Mouse (Mus musculus) right cerebral cortex, adult 18-20 months (tissue): ENCODE results near the gene Pla2g3.

Experiments
- DNase-seq: peaks from one replicate; pipeline ENCODE4 v3.0.0; 2022; ENCODE audit warnings: mixed read lengths

Pla2g3 gene

DNA sequence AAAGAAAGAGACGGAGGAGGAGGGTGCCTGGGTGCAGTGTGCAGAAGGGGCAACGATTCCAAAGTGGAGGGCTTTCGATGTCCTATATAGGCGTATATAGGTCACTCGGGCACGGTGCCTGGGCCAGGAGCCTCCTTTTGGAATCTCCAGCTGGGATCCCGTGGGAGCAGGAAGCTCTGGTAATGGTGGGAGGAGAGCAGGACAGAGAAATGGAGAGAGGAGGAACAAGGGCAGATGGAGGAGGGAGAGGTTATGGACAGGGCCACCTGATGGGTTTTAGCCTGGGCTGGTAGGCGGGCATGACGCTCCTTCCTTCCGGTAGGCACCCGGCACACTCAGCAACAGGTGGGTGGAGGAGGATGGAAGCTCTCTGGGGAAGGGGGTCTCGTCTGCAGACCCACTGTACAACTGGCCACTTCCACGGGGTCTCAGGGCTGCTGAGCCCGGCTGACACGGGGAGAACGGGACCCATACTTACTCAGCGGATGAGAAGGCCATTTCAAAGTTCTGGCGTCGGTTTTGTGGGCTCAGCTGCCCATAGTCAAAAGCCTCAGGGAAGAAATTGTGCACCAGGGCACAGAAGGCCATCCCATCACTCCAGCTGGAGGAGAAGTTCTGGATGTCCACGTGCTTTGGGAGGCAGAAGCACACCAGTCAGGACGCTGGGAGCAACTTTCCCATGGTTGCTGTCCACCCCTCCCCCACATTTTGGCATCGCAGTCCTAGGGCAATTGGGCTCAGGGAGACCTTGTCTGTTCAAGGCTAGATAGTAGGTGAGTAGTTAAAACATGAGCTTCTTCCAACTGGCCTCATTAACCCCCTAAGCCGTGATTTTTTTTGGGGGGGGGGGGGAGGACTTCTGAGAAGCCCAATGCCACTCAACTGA lies 33.5 kb downstream of the Pla2g3 start:
- no peak for DNase-seq

DNA sequence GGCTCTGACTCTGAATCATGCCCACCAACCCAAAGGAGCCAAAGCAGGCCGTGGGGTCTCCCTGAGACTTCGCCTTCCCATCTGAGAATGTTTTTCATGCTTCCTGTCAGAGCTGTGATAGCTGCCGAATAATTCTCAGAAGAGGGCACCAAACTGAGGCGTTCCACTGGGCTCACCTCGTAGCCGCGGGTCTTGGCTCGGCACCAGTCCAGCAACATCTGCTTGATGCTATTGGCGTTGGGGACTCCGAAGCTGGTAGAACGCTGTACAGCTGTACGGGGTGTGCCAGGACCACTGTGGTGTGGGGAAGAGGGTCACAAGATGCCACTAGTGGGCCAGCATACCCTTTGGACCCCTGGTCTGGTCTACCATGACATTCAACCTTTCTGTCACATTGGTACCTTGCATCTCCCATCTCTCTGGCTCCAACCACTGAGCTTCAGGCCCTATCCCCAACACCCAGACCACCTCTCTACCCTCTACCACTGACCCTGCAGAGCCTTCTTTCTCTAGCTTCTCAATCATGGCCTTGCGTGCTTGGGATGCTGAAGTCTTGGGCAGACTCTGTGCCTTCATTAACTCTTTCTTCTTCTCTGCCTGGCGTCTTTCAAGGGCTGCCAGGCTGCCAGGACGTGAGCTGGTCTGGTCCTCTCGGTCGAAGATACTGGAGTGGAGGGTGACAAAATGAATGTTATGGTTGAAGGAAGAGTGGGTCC lies 34.4 kb downstream of the Pla2g3 start:
- no peak for DNase-seq

DNA sequence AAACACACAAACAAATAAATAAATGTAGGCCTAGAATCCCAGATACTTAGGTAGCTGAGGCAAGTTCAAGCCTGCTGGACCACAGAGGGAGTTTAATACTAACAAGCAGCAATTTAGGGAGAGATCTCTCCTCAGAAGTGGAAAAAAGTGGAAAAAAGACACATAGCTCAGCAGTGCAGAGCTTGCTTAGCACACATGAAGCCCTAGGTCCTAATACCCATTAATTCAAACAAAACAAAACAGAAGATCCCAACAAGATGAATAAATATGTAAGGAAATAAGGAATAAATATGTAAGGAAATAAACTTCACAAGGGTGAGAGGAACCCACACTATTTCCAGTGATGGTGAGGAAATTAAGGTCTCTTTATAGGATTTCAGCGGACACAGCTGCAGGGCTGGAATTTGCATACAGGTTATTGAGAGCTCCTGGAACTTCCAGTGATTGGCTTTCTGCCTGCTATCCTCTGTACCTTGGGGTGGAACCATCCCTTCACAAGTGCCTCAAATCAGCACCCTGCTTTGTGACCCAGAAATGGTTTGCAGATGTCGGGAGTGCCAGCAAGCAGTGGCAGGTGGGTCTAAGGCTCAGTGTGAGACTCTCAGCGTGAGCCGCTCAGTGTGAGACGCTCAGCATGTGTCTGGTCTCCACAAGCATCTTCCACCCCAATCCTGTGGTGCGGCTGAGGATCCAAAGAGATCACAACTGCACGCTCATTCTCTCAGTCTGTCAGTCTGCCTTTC lies 35.9 kb downstream of the Pla2g3 start:
- no peak for DNase-seq

- no peak for DNase-seq
These were observed 37.5 kb downstream of the Pla2g3 start for GRCm38 (mm10) chr11:3525560-3525959.

DNA sequence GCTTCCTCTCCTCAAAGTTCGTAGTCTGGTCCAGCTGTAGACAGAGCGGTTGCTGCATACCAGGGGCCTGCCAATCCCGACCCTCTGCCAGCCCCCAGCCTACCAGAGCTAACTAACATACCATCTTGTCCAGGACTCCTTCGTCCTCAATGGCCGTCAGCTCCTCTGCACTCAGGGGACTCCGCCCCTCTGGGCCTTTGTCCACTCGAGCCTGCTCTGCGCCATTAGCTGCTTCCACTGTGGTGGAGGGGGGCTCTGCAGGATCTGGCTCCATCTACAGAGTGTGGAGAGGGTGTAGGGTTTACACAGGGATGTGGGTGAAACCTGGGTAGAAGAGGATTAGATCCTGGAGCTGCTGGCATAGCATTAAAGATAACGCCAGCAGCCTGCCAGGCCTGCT lies 38.1 kb downstream of the Pla2g3 start:
- DNase-seq: no peak

DNA sequence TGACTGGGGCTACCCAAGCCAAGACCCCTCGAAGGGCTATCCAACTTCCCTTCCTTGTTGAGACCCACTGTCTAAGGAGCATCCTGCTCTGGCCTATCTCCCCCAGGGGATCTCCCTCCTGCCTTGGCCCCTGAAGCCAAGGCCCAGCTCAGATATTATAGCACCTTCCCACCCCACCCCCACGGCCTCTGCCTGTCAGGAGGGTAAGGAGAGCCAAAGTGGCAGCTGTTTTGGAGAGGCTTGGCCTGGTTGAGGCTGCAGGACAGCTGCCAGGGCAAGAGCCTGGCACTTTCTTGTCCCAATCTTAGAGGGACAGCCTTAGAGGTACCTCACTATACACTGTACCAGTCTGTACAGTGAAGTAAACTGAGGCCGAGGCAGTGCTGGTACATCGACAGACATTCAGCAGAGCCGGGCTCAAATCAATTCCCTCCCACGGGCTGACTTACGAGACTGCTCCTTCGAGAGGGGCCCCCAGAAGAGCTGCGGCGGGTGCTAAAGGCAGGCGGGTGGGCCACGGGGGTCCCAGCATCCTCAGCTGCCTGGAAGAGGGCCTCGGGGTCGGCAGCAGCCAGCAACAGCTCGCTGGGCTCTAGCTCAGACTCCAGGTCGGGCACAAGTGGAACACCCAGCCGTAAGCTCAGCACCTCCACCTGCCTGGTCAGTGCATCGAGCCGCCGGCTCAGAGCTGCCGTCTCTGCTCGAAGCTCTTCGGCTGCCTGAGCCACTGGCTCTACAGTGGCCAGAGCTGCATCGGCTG lies 39.1 kb downstream of the Pla2g3 start:
- no peak for DNase-seq

DNA sequence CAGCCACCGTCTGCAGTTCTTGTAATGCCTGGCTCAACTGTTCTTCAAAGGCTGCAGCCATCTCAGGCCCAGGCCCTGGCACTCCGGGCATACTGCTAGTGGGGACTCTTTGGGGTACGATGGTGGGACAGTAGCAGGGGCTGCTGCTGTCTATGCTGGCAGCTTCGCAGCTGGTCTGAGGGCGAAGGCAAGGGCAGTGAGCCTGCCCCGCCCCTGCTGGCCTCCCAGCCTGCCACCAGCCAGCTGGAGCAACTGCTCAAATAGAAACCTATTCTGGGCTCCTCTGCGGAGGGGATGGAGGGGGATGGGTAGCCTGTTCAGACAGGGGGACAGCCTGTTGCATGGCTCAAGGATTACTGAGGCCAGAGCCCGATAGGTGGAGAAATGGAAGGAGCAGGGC lies 39.7 kb downstream of the Pla2g3 start:
- DNase-seq: no peak

- DNase-seq: no peak
These were observed 40.1 kb downstream of the Pla2g3 start for GRCm38 (mm10) chr11:3528208-3528607.

DNA sequence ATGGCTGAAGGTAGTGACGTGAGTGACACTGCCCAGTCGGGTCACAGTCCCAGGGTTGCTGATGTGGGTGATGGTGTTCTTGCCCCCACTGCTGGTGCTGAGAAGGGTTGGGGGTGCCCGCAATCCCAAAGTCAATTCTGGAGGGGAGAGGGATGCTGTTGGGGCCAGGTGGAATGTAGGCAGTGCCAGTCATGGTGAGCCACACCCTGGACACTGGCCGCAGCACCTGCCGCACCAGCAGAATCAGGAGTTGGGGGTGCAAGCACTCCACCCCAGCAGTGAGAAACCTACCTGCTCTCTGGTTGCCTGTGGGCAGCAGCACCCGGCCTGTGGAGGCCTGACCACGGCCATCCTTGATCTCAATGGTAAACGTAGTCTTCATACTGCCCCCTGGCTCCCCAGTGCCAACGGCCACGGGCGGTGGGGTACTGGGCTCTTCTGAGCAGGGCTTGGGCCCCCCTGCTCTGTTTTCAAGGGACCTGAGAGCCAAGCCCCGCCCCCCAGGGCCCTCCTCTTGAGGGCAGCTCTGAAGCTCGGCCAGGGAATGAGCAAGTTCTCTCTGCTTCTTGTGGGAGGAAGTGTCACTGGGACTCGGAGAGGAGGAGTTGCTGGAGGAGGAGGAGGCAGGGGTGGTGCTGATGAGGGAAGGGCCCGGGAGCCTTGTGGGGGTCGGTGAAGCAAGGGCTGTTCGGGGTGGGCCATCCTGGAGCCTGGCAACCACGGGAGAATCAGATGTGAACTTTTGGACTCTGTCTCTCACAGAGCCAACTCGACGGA lies 41.6 kb downstream of the Pla2g3 start:
- DNase-seq: no peak

DNA sequence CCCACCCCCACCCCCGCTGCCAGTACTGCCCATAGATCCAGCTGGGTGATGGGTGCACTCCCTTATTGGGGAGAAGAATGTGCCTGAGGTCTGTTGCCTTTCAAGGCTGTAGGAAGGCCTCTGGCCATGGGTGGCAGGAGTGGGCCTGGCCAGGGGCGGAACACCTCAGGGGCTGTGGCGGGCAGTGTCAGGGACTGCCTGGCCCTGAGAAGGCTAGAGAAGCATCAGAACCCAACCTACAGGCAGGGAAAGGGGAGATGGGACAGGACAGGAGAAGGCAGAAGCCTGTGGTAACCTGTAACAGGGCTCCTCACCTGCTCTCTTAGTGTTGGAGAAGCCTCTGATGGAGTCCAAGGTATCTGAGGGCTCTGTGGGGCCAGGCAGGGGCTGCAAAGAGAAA lies 42.6 kb downstream of the Pla2g3 start:
- no peak for DNase-seq

- no peak for DNase-seq
These were observed 43.5 kb downstream of the Pla2g3 start for GRCm38 (mm10) chr11:3531634-3532033.

DNA sequence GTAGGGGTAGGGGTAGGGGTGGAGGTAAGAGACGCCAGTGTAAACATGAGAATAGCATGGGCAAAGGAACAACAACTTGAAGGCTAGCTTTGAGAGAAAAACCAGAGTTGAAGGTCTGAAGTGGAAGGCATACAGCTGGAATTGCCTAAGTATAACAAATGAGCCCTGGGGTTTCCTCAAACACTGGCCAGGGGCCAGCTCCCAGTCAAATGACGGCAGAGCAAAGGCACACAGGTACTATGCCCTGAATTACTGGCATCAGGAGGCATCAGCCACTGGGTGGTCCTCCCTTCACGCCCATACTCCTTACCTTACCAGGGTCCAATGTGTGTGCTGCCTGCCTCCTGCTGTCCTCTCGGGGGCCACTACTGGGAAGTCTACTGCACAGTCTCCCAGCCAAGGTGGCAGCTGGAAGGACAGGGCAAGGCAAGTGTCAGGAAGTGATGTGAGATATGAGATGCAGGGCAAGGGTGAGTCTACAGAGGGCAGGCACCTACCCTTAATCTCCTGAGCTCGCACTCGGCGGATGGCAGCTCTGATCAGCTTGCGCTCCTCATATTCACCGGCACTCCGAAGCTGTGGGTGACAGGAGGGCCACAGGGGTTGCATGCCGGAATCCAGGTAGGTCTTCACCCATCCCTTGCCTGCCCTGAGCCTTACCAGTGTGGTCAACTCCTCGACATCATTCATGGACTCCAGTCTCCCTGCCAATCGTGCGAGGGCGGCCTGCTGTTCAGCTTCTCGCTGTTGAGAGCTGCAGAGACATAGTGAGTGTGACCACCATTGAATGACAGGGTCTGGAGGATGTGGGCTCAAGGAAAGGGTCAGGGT lies 44.2 kb downstream of the Pla2g3 start:
- no peak for DNase-seq

DNA sequence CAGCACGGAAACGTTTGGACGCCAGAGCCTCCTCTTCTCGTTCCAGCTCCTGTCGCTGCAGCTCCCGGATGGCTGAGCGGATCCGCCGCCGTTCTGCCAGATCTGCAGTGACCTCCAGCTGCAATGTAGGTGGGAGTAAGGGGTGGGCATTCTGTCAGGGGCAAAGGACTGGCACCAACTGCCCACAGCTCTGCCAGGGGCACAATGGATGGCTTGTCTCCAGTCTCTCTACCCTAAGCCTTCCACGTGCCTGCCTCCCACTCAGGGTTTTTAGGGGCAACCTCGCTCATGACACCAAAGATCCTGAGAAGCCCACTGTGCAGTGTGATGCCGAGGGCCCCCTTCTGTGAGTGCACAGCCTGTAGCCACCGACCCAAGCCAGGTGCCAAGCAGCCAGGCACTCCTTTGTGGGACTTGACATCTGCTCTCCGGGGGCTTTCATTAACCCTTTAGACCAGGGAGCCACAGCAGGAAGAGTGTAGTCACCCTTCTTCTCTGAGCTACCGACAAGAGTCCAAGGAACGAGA lies 45.4 kb downstream of the Pla2g3 start:
- no peak for DNase-seq

DNA sequence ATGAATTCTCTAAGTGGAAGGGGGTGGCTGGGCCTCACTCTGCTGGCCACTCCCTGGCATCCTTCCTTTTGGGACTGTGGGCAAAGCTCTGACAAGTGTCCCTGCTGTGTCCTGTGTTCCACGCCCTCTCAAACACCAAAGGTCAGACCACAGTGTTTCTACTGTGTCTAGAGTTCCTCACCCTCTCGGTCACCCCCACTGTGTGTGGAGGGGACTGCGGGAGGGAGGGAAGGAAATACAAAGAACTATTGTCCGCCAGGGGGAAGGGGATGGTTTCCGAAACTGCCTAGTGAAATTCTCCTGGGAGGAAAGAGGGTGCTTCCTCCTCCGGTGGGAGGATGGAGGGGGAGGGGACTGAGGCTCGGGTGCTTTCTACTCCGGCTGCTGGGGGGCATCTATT lies 46.9 kb downstream of the Pla2g3 start:
- DNase-seq: peak; percentile 27

DNA sequence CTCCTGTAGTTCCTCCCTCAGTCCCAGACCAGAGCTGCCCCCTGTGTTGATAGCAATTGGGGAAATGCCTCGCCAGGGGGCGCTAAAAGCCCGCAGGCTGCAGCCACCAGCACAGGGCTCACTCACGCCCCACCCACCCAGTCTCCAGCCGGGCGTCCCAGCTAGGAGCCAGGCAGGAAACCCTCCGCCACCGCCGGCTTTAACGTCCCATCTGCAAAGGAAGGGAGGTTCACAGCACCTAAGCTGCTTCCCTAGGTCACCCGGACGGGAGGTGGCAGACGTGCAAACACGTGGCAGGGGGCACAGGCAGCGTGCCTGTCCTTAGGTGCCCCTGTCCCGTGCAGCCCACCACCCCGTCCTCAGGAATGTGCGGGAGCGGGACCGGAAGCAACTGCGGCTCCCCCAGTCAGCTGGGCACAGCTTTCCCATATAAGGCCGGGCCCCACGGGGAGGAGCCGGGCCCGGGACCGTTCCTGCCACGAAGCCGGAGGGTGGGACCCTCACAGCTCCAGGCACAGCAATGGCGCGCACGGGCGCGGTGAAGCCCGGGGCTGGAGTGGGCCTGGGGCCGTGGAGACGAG lies 47.4 kb downstream of the Pla2g3 start:
- peak; percentile 93 for DNase-seq

DNA sequence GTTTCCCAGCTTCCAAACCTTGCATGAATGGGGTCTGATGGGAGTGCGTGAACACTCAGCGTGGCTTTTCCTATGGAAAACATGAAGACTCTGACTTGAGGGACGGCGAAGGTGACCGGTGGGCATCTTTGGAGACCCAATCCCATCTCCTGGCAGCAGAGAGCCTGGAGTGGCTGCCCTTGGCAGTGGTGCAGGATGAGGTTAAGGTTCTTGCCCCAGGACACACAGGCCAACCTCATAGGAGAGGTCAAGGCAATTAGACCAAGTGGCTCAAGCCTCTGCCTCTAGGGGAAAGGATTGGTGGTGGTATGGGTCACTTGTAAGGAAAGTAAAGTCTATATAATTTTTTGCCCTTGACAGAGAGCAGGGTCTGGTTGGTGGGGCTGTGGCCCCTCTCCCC lies 48.0 kb downstream of the Pla2g3 start:
- no peak for DNase-seq

DNA sequence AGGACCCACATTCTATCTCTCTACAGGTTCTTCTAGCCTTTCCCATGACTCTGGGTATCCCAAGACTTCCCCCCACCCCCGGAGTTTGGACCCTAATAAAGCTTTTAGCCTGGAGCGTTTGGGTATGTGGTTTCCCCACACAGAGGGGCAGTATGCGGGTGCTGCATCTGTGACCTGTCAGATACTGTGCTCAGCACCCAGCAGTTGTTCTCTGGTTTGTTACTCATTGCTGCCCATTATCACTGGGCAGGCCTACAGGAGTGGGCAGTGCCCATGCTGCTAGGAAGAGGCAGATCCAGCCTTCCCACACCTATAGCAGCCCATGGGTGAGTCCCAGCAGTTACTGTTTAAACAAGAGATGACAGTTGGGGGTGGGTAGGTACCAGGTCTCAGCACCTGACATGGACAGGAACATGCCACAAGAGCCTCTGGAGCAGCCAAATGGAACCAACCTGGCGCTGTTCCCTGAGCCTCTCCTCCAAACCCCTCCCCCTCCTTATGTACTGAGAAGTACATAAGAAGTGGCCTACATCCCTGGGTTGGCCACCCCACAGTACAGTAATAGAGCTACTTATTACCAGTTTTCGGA lies 48.8 kb downstream of the Pla2g3 start:
- DNase-seq: no peak

DNA sequence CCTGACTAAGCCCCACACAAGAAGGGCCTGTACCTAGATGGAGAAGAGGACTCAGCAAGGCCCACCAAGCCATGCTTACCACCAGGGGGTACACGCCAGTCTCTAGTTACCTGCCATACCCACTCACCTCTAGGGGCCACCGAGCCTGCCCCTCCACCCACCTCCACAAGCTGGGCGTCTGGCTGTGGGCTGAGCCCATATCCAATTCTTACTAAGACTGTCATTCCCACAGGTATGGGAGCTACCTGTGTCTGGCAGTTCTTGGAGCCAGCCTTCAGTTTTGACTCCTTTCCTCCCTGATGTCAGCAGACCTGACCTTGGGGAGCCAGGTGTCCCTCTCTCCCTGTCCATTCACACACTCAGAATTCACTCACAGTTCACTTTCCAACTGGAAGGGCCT lies 49.6 kb downstream of the Pla2g3 start:
- no peak for DNase-seq

DNA sequence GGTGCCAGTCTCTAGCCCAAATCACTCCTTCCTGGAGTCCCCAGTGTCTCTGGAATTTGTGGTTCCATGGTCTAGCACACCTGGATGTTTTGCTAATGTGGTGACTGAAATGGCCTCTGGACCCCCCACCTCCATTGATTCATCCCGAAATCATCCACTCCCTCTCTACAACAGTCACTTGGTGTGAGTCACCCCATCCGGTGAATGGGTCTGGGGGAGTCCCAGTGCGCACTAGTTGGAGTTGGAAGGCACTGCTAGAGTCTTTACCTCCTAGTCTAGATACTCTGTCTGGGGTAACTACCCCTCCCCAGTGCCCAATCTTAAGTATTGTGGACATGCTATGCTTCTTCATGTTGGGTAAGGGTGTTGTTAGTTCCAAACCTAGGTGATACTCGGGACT lies 50.3 kb downstream of the Pla2g3 start:
- DNase-seq: no peak
